Mouse (Mus musculus) midbrain, embryonic 15.5 days (tissue): ENCODE data around the gene Runx1. TPM values are rescaled to one million over a fixed set of nuclear protein-coding genes. Genes with fewer than 3 reads are reported as not detected.
A peak's percentile ranks its signal among the peaks of the same experiment; 100 is the strongest.

ENCODE experiments used
- ATAC-seq: fragments of 200-750 bp; cut with Nextera tagmentation; replicated peaks from 2 replicates; pipeline ENCODE4 v1.8.0; 2017; ENCODE audit warnings: moderate TSS enrichment
- H3K27ac ChIP-seq: fragments of 300-500 bp; sonication (generic); 2 replicates; pipeline ENCODE4 v1.5.1; 2015; ENCODE audit warnings: mild to moderate bottlenecking, inconsistent platforms
- H3K27me3 ChIP-seq: fragments of 300-500 bp; sonication (generic); replicated peaks from 2 replicates; pipeline ENCODE4 v1.6.1; 2015; ENCODE audit warnings: inconsistent platforms
- H3K36me3 ChIP-seq: fragments of 300-500 bp; sonication (generic); replicated peaks from 2 replicates; pipeline ENCODE4 v1.6.1; 2015; ENCODE audit warnings: inconsistent platforms
- H3K4me1 ChIP-seq: fragments of 300-500 bp; sonication (generic); 2 replicates; pipeline ENCODE4 v1.6.1; 2015; ENCODE audit warnings: inconsistent platforms
- H3K4me2 ChIP-seq: fragments of 300-500 bp; sonication (generic); 2 replicates; pipeline ENCODE4 v1.6.1; 2015; ENCODE audit warnings: inconsistent platforms, mild to moderate bottlenecking, moderate library complexity
- H3K4me3 ChIP-seq: fragments of 300-500 bp; sonication (generic); 2 replicates; pipeline ENCODE4 v1.5.1; 2015; ENCODE audit warnings: mild to moderate bottlenecking, inconsistent platforms
- H3K9ac ChIP-seq: fragments of 300-500 bp; sonication (generic); 2 replicates; pipeline ENCODE4 v1.6.1; 2015; ENCODE audit warnings: mild to moderate bottlenecking, inconsistent platforms
- H3K9me3 ChIP-seq: fragments of 300-500 bp; sonication (generic); 2 replicates; pipeline ENCODE4 v1.6.1; 2016; ENCODE audit warnings: inconsistent platforms
- WGBS: fragments of 180-500 bp; shearing (Covaris S2); methylation state at CpG from one replicate; pipeline ENCODE4 v1.1.7; 2015; ENCODE audit warnings: mixed read lengths; 5-methylcytosine and 5-hydroxymethylcytosine counted together
- polyA plus RNA-seq: library from polyadenylated mRNA; unstranded; fragments of >200 nt; fragmentation: Nextera tagmentation; extraction: Ambion mirVana; gene quantifications from 2 replicates; pipeline ENCODE4 v1.2.1, GENCODE M21; 2015

Runx1 gene
- polyA plus RNA-seq, 1 experiment from 2014 or later = 0.67 TPM

GRCm38 (mm10) chr16:92605606-92606490 is 220.1 kb downstream of the Runx1 start:
- Histone ChIP-seq H3K9me3 (no peaks in the 10 kb centered on the region), H3K27me3 (peaks cover 27% of the 10 kb centered on the region), H3K4me2 (peak overlapping the region; percentile 66), H3K9ac (peak overlapping the region; percentile 36), H3K4me3 (peak overlapping the region; percentile 41), H3K4me1 (peaks cover 30% of the 10 kb centered on the region), H3K36me3 (no peaks in the 10 kb centered on the region), H3K27ac (no peak overlapping the region)
- peak; percentile 76 for ATAC-seq
- WGBS = 12% methylated on average over 62 of the region's 64 CpGs

- Histone ChIP-seq H3K27me3 (peaks cover 22% of the 10 kb centered on the region), H3K9ac (no peak overlapping the region), H3K36me3 (no peaks in the 10 kb centered on the region), H3K9me3 (no peaks in the 10 kb centered on the region), H3K4me3 (no peak overlapping the region), H3K27ac (no peak overlapping the region), H3K4me1 (peaks cover 6% of the 10 kb centered on the region; the same call in 1 of the 2 replicates), H3K4me2 (no peak overlapping the region)
- ATAC-seq = no peak
- 86% methylated on average over 11 of the region's 11 CpGs for WGBS
These were observed 223.4 kb downstream of the Runx1 start for GRCm38 (mm10) chr16:92602504-92602903.

GRCm38 (mm10) chr16:92601270-92601826 is 224.6 kb downstream of the Runx1 start:
- Histone ChIP-seq H3K9ac (no peak overlapping the region), H3K27ac (no peak overlapping the region), H3K36me3 (no peaks in the 10 kb centered on the region), H3K9me3 (no peaks in the 10 kb centered on the region), H3K4me1 (peaks cover 6% of the 10 kb centered on the region; the same call in 1 of the 2 replicates), H3K4me3 (no peak overlapping the region), H3K4me2 (no peak overlapping the region), H3K27me3 (peaks cover 14% of the 10 kb centered on the region)
- ATAC-seq = no peak
- 72% methylated on average over 9 of the region's 9 CpGs for WGBS

- H3K4me3 ChIP-seq = no peak overlapping the region
- WGBS = 71% methylated on average over 11 of the region's 11 CpGs
- H3K36me3 ChIP-seq = no peaks in the 10 kb centered on the region
- H3K27ac ChIP-seq = no peak overlapping the region
- no peak for ATAC-seq
- H3K9me3 ChIP-seq = no peaks in the 10 kb centered on the region
- H3K27me3 ChIP-seq = peaks cover 7% of the 10 kb centered on the region; the same call in 1 of the 2 replicates
- H3K9ac ChIP-seq = no peak overlapping the region
- no peaks in the 10 kb centered on the region for H3K4me1 ChIP-seq
- H3K4me2 ChIP-seq = no peak overlapping the region
These were observed 226.5 kb downstream of the Runx1 start for GRCm38 (mm10) chr16:92599451-92599850.

- Histone ChIP-seq H3K4me3 (no peak overlapping the region), H3K9me3 (no peaks in the 10 kb centered on the region), H3K27ac (no peak overlapping the region), H3K4me2 (no peak overlapping the region), H3K4me1 (no peaks in the 10 kb centered on the region), H3K36me3 (no peaks in the 10 kb centered on the region), H3K27me3 (no peaks in the 10 kb centered on the region), H3K9ac (no peak overlapping the region)
- 64% methylated on average over 11 of the region's 11 CpGs for WGBS
- no peak for ATAC-seq
These were observed 228.3 kb downstream of the Runx1 start for GRCm38 (mm10) chr16:92597655-92598054.

GRCm38 (mm10) chr16:92592207-92592606 is 233.7 kb downstream of the Runx1 start:
- Histone ChIP-seq H3K27me3 (no peaks in the 10 kb centered on the region), H3K36me3 (no peaks in the 10 kb centered on the region), H3K9ac (no peak overlapping the region), H3K4me3 (no peak overlapping the region), H3K9me3 (no peaks in the 10 kb centered on the region), H3K4me2 (no peak overlapping the region), H3K27ac (no peak overlapping the region), H3K4me1 (no peaks in the 10 kb centered on the region)
- WGBS = 73% methylated on average over 6 of the region's 6 CpGs
- no peak for ATAC-seq

GRCm38 (mm10) chr16:92591783-92592182 is 234.2 kb downstream of the Runx1 start:
- Histone ChIP-seq H3K4me3 (no peak overlapping the region), H3K27ac (no peak overlapping the region), H3K4me1 (no peaks in the 10 kb centered on the region), H3K27me3 (no peaks in the 10 kb centered on the region), H3K4me2 (no peak overlapping the region), H3K36me3 (no peaks in the 10 kb centered on the region), H3K9me3 (no peaks in the 10 kb centered on the region), H3K9ac (no peak overlapping the region)
- no peak for ATAC-seq
- 92% methylated on average over 6 of the region's 6 CpGs for WGBS

GRCm38 (mm10) chr16:92587836-92588235 is 238.1 kb downstream of the Runx1 start:
- H3K4me3 ChIP-seq = no peak overlapping the region
- no peak overlapping the region for H3K4me2 ChIP-seq
- 91% methylated on average over 4 of the region's 4 CpGs for WGBS
- no peaks in the 10 kb centered on the region for H3K9me3 ChIP-seq
- no peaks in the 10 kb centered on the region for H3K36me3 ChIP-seq
- no peak overlapping the region for H3K27ac ChIP-seq
- H3K27me3 ChIP-seq = no peaks in the 10 kb centered on the region
- no peaks in the 10 kb centered on the region for H3K4me1 ChIP-seq
- ATAC-seq = no peak
- no peak overlapping the region for H3K9ac ChIP-seq

- H3K4me1 ChIP-seq = no peaks in the 10 kb centered on the region
- H3K4me3 ChIP-seq = no peak overlapping the region
- 87% methylated on average over 10 of the region's 10 CpGs for WGBS
- no peak for ATAC-seq
- H3K9me3 ChIP-seq = no peaks in the 10 kb centered on the region
- H3K4me2 ChIP-seq = no peak overlapping the region
- no peak overlapping the region for H3K27ac ChIP-seq
- no peak overlapping the region for H3K9ac ChIP-seq
- H3K27me3 ChIP-seq = no peaks in the 10 kb centered on the region
- H3K36me3 ChIP-seq = no peaks in the 10 kb centered on the region
These were observed 244.2 kb downstream of the Runx1 start for GRCm38 (mm10) chr16:92581767-92582166.

- no peak for ATAC-seq
These were observed 245.0 kb downstream of the Runx1 start for GRCm38 (mm10) chr16:92580981-92581380.

GRCm38 (mm10) chr16:92578915-92579653 is 246.9 kb downstream of the Runx1 start:
- Histone ChIP-seq H3K9ac (no peak overlapping the region), H3K9me3 (no peaks in the 10 kb centered on the region), H3K27ac (no peak overlapping the region), H3K4me1 (no peaks in the 10 kb centered on the region), H3K4me3 (no peak overlapping the region), H3K4me2 (no peak overlapping the region), H3K36me3 (no peaks in the 10 kb centered on the region), H3K27me3 (no peaks in the 10 kb centered on the region)
- ATAC-seq = no peak
- 73% methylated on average over 7 of the region's 7 CpGs for WGBS

More at GRCm38 (mm10) chr16:92580981-92581380, 245.0 kb downstream of the Runx1 start:
- no peak overlapping the region for H3K4me2 ChIP-seq
- H3K36me3 ChIP-seq = no peaks in the 10 kb centered on the region
- H3K9me3 ChIP-seq = no peaks in the 10 kb centered on the region
- 85% methylated on average over 10 of the region's 10 CpGs for WGBS
- H3K4me3 ChIP-seq = no peak overlapping the region
- H3K27me3 ChIP-seq = no peaks in the 10 kb centered on the region
- H3K4me1 ChIP-seq = no peaks in the 10 kb centered on the region
- no peak overlapping the region for H3K27ac ChIP-seq
- H3K9ac ChIP-seq = no peak overlapping the region

- Histone ChIP-seq H3K27ac (no peak overlapping the region), H3K4me3 (no peak overlapping the region), H3K36me3 (no peaks in the 10 kb centered on the region), H3K27me3 (no peaks in the 10 kb centered on the region), H3K4me2 (no peak overlapping the region), H3K4me1 (no peaks in the 10 kb centered on the region), H3K9me3 (no peaks in the 10 kb centered on the region), H3K9ac (no peak overlapping the region)
- WGBS = 89% methylated on average over 9 of the region's 9 CpGs
- ATAC-seq = no peak
These were observed 248.6 kb downstream of the Runx1 start for GRCm38 (mm10) chr16:92577381-92577780.
